Comparison of ENCODE assay signal across 14 mouse cellular contexts in genomic region chr1:132598024-132598423, GRCm38 (mm10). TPM values are rescaled to one million over a fixed set of nuclear protein-coding genes. Genes with fewer than 3 reads are reported as not detected.
"Had no signal": no experiment of that assay in that cellular context is flagged by ENCODE, and none has a peak within 500 bp of the region (broad histone marks: within the 10 kb centered on the region; RNA-seq: fewer than 3 reads in every experiment).

No protein-coding gene starts in this region.

- DNase-seq: lung, embryonic 14.5 days; lung, postnatal 10 days; lung, postnatal 4 days; midbrain, embryonic 14.5 days; retina, postnatal 1 day; right cerebral cortex, adult 18-20 months; right cerebral cortex, postnatal 25 days; right cerebral cortex, postnatal 4 days; spleen, adult 18-20 months; thymus, adult 18-20 months; thymus, postnatal 14 days; thymus, postnatal 36 days had no signal

RNA-seq across cellular contexts. Expression of gene Cntn2, which starts 55.0 kb away (rescaled TPM):
- total RNA-seq: megakaryocyte, adult 5-6 weeks; megakaryocyte-erythroid progenitor cell, adult 5-6 weeks had no signal
